Mouse (Mus musculus): ENCODE results near the gene Erich4. TPM values are rescaled to one million over a fixed set of nuclear protein-coding genes. Genes with fewer than 3 reads are reported as not detected.
"Not testable (repeated sequence)": the region's sequence is repeated elsewhere in the genome, so short reads cannot be mapped to it uniquely, and the experiment has no call there.

The Erich4 gene
- polyA plus RNA-seq, 1 experiment from 2014 or later: not detected

- H3K27me3 ChIP-seq (replicated peaks): peaks cover 9% of the 10 kb centered on the region; the same call in 1 of the 2 replicates
- H3K4me2 ChIP-seq: no peak overlapping the region
- ATAC-seq (ENCODE audit: extremely low read depth, insufficient number of reproducible peaks, low FRiP score, low TSS enrichment): no peak
- H3K4me1 ChIP-seq: peaks cover 4% of the 10 kb centered on the region; the same call in 1 of the 2 replicates
- no peaks in the 10 kb centered on the region for H3K9me3 ChIP-seq
- H3K9ac ChIP-seq: no peak overlapping the region
- H3K4me3 ChIP-seq: no peak overlapping the region
- 11% methylated on average over 8 of the region's 8 CpGs for WGBS
- no peak overlapping the region for H3K27ac ChIP-seq (replicated peaks)
- no peaks in the 10 kb centered on the region for H3K36me3 ChIP-seq
These were observed 39.8 kb downstream of the Erich4 start for GRCm38 (mm10) chr7:25575870-25576269.

DNA sequence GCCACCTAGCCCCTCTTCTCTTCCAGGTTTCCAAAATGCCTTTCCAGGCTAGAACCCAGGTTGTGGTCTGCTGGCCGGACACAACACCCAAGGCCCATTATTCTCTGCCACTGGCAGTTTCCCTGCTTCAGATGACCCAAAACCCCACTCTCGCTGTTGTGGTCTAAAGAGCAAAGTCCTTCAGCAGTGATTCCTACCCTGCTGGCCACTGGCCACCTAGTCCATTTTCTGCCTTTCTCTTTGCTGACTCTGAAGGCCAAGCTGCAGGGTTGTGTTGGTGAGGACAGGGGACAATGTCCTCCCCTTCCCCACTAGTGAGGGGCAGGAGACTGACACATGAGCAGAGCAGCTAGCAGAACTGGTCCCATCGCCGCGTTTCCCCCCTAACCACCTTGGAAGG lies 40.6 kb downstream of the Erich4 start:
- Histone ChIP-seq H3K9ac (no peak overlapping the region), H3K9me3 (no peaks in the 10 kb centered on the region), H3K36me3 (no peaks in the 10 kb centered on the region), H3K27ac (replicated peaks) (no peak overlapping the region), H3K27me3 (replicated peaks) (peaks cover 9% of the 10 kb centered on the region; the same call in 1 of the 2 replicates), H3K4me2 (no peak overlapping the region), H3K4me1 (peaks cover 4% of the 10 kb centered on the region; the same call in 1 of the 2 replicates), H3K4me3 (no peak overlapping the region)
- WGBS: 83% methylated on average over 5 of the region's 5 CpGs
- ATAC-seq (ENCODE audit: extremely low read depth, insufficient number of reproducible peaks, low FRiP score, low TSS enrichment): no peak

DNA sequence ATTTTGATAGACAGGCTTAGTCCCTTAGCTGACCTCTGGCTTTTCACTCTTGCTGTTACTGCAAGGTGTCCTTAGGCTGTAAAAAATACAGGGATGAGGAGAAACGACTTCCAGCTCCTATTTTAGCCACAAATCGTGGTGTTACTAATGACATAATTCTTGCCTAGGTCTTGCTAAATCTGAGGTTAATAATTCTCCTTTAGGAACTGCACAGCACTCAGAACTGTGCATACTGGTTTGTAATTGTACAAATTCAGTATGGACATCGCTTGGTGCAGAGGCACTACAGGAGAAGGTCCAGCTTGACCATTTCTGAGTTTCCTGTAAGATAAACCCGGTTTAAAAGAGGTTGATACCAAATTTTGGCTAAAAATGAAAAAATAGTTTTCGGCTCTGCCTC lies 41.9 kb downstream of the Erich4 start:
- H3K4me1 ChIP-seq; H3K9ac ChIP-seq; H3K9me3 ChIP-seq; H3K4me2 ChIP-seq; ATAC-seq (ENCODE audit: extremely low read depth, insufficient number of reproducible peaks, low FRiP score, low TSS enrichment); H3K27me3 ChIP-seq (replicated peaks); H3K4me3 ChIP-seq; H3K36me3 ChIP-seq; H3K27ac ChIP-seq (replicated peaks): not testable (repeated sequence)
- WGBS: 70% methylated on average over 5 of the region's 5 CpGs

- no peak overlapping the region for H3K4me3 ChIP-seq
- H3K36me3 ChIP-seq: no peaks in the 10 kb centered on the region
- no peaks in the 10 kb centered on the region for H3K27me3 ChIP-seq (replicated peaks)
- 86% methylated on average over 7 of the region's 7 CpGs for WGBS
- H3K4me1 ChIP-seq: no peaks in the 10 kb centered on the region
- H3K27ac ChIP-seq (replicated peaks): no peak overlapping the region
- no peak for ATAC-seq (ENCODE audit: extremely low read depth, insufficient number of reproducible peaks, low FRiP score, low TSS enrichment)
- H3K9ac ChIP-seq: no peak overlapping the region
- H3K9me3 ChIP-seq: peaks cover 8% of the 10 kb centered on the region; the same call in 1 of the 2 replicates
- H3K4me2 ChIP-seq: no peak overlapping the region
These were observed 47.0 kb downstream of the Erich4 start for GRCm38 (mm10) chr7:25568721-25569120.

Other genes starting within 250 kb of the Erich4 start
- not detected in 2 replicates for gene Cnfn, start 246.2 kb downstream of the Erich4 start, polyA plus RNA-seq (2015; fragmentation: Nextera tagmentation; extraction: Ambion mirVana)
- 5.7 and 6.9 TPM in 2 replicates for gene Lipe, start 217.2 kb downstream of the Erich4 start, polyA plus RNA-seq (2015; fragmentation: Nextera tagmentation; extraction: Ambion mirVana)
- gene Cxcl17, start 203.0 kb downstream of the Erich4 start, polyA plus RNA-seq (2015; fragmentation: Nextera tagmentation; extraction: Ambion mirVana): 0.27 and 0.40 TPM in 2 replicates
- gene Ceacam1, start 138.3 kb downstream of the Erich4 start, polyA plus RNA-seq (2015; fragmentation: Nextera tagmentation; extraction: Ambion mirVana): 2.6 and 2.9 TPM in 2 replicates
- 0.05 TPM in 1 of 2 replicates, not detected in the other for gene Ceacam2, start 76.0 kb downstream of the Erich4 start, polyA plus RNA-seq (2015; fragmentation: Nextera tagmentation; extraction: Ambion mirVana)
- gene Dmac2, start 3.5 kb upstream of the Erich4 start, polyA plus RNA-seq (2015; fragmentation: Nextera tagmentation; extraction: Ambion mirVana): 49.5 and 57.7 TPM in 2 replicates
- gene B3gnt8, start 10.8 kb upstream of the Erich4 start, polyA plus RNA-seq (2015; fragmentation: Nextera tagmentation; extraction: Ambion mirVana): 5.7 and 5.8 TPM in 2 replicates
- 56.3 and 56.9 TPM in 2 replicates for gene Bckdha, start 43.1 kb upstream of the Erich4 start, polyA plus RNA-seq (2015; fragmentation: Nextera tagmentation; extraction: Ambion mirVana)
- 40.4 and 42.1 TPM in 2 replicates for gene Exosc5, start 43.3 kb upstream of the Erich4 start, polyA plus RNA-seq (2015; fragmentation: Nextera tagmentation; extraction: Ambion mirVana)
- gene Tmem91, start 59.3 kb upstream of the Erich4 start, polyA plus RNA-seq (2015; fragmentation: Nextera tagmentation; extraction: Ambion mirVana): 1.4 and 1.5 TPM in 2 replicates
- gene B9d2, start 64.9 kb upstream of the Erich4 start, polyA plus RNA-seq (2015; fragmentation: Nextera tagmentation; extraction: Ambion mirVana): 30.8 and 32.8 TPM in 2 replicates
- gene Tgfb1, start 71.1 kb upstream of the Erich4 start, polyA plus RNA-seq (2015; fragmentation: Nextera tagmentation; extraction: Ambion mirVana): 4.3 TPM in 2 replicates
- gene Ccdc97, start 103.2 kb upstream of the Erich4 start, polyA plus RNA-seq (2015; fragmentation: Nextera tagmentation; extraction: Ambion mirVana): 19.7 and 22.1 TPM in 2 replicates
- 38.1 and 38.8 TPM in 2 replicates for gene Hnrnpul1, start 138.9 kb upstream of the Erich4 start, polyA plus RNA-seq (2015; fragmentation: Nextera tagmentation; extraction: Ambion mirVana)
- gene Axl, start 172.8 kb upstream of the Erich4 start, polyA plus RNA-seq (2015; fragmentation: Nextera tagmentation; extraction: Ambion mirVana): 47.3 and 48.6 TPM in 2 replicates
- 2.7 and 3.0 TPM in 2 replicates for gene Cyp2s1, start 201.0 kb upstream of the Erich4 start, polyA plus RNA-seq (2015; fragmentation: Nextera tagmentation; extraction: Ambion mirVana)